Comparison of ENCODE assay signal across 8 mouse cellular contexts in the genomic region with DNA sequence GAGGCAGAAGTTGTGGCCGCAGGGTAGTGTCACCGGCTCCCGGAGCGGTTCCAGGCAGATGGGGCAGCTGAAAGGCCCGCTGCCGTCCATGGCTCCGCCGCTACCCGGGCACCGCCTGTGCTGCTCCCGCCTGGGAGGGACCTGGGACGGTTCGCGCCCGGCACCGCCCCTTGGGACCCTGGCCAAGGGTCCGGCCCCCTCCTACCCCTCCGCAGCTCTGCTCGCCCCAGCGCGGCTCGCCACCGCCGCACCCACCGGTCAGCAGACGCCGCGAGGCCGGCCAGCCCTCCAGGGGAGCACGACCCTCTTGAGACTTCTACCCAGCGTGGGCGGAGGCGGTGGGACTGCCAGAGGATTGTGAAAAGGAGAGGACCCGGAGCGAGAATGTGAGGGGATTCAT. TPM values are rescaled to one million over a fixed set of nuclear protein-coding genes. Genes with fewer than 3 reads are reported as not detected.
DNase-seq lines count a peak whose midpoint lies in the region; TF ChIP-seq lines count a peak whose summit lies in the region.

No protein-coding gene starts in this region.

- H3K27ac ChIP-seq in bone marrow, adult 2 months (ENCODE audit: control insufficient read depth, insufficient read depth, low read depth, low read length, poor library complexity): peak overlapping the region; percentile 33; the same call in 1 of the 2 replicates

- under 1% methylated on average over 35 of the region's 35 CpGs for WGBS in bone marrow, adult 2 months

- peaks cover 9% of the 10 kb centered on the region for H3K79me3 ChIP-seq in C2C12 (ENCODE audit: low read depth)

- H3K4me3 ChIP-seq in C2C12 (ENCODE audit: insufficient read depth, poor library complexity, severe bottlenecking): peak overlapping the region; percentile 97
- peak overlapping the region; percentile 18 for H3K4me3 ChIP-seq in bone marrow, adult 2 months (replicated peaks; ENCODE audit: control insufficient read depth, low read depth, low read length)

- H3K4me1 ChIP-seq in bone marrow, adult 2 months (ENCODE audit: control insufficient read depth, insufficient read depth, low read length): no peaks in the 10 kb centered on the region

- TF ChIP-seq POLR2A in bone marrow, adult 2 months (IDR thresholded peaks at IDR 0.05; ENCODE audit: borderline replicate concordance, control insufficient read depth, low read depth, low read length): no peak; the same call in 1 of the 2 replicates

- H3K79me2 ChIP-seq in C2C12 (ENCODE audit: control insufficient read depth, insufficient read depth): peaks cover 44% of the 10 kb centered on the region

- H3K27me3 ChIP-seq in C2C12 (ENCODE audit: control insufficient read depth, insufficient read depth, insufficient read length): no peaks in the 10 kb centered on the region

- TF ChIP-seq CTCF in C2C12 (IDR thresholded peaks at IDR 0.05; ENCODE audit: control insufficient read depth, insufficient read depth, insufficient read length): no peak
- no peak for TF ChIP-seq CTCF in bone marrow, adult 2 months (IDR thresholded peaks at IDR 0.05; ENCODE audit: control insufficient read depth, insufficient read depth, low read length)

- peaks cover 25% of the 10 kb centered on the region for H3K36me3 ChIP-seq in C2C12 (ENCODE audit: control insufficient read depth, insufficient read depth)

- peak; percentile 90 to 95 for DNase-seq in heart, adult 18-20 months
- peak; percentile 80 for DNase-seq in kidney, adult 11 months
- DNase-seq in lung, adult 18-20 months: peak; percentile 82 to 86
- peak; percentile 73 for DNase-seq in skeletal muscle tissue, adult 2 months (ENCODE audit: low read depth, low spot score)
- no peak for DNase-seq in layer of hippocampus, adult 9-10 months (ENCODE audit: low spot score)
- no peak for DNase-seq in cerebellum, postnatal 4 days (ENCODE audit: low spot score in 2 of 2)

- H3ac ChIP-seq in C2C12 (ENCODE audit: control insufficient read depth, insufficient read length, low read depth): peak overlapping the region; percentile 81

TF ChIP-seq in C2C12, 6 proteins besides CTCF, POLR2A, EP300 and RAD21:
- TF ChIP-seq CEBPB (IDR thresholded peaks at IDR 0.05; ENCODE audit: low read depth): no peak
- peak; percentile 39 for TF ChIP-seq MAX (IDR thresholded peaks at IDR 0.05)

RNA-seq across cellular contexts. Expression of gene Trim47, which starts 16.9 kb away (rescaled TPM):
- 95.4 TPM for polyA plus RNA-seq in C2C12 (2012; fragmentation: generic; extraction: Trizol)
- 3.1 and 8.9 TPM in 2 replicates for polyA plus RNA-seq in bone marrow, adult 2 months (2011; ENCODE audit: insufficient read depth, insufficient read length, low replicate concordance, missing spikeins)
- 10 to 100 TPM; 24.7 to 27.6 TPM for total RNA-seq in heart, adult 18-20 months (2021)

RNA-seq across cellular contexts. Expression of gene Trim65, which starts 20.8 kb away (rescaled TPM):
- polyA plus RNA-seq in C2C12 (2012; fragmentation: generic; extraction: Trizol): 2.7 TPM
- polyA plus RNA-seq in bone marrow, adult 2 months (2011; ENCODE audit: insufficient read depth, insufficient read length, low replicate concordance, missing spikeins): 5.2 and 8.2 TPM in 2 replicates
- total RNA-seq in heart, adult 18-20 months (2021): 10 to 100 TPM in 1 of 2 experiments, 1 to 10 TPM in 1; 9.6 to 10.5 TPM

RNA-seq across cellular contexts. Expression of gene Wbp2, which starts 23.3 kb away (rescaled TPM):
- polyA plus RNA-seq in C2C12 (2012; fragmentation: generic; extraction: Trizol): 87.6 TPM
- polyA plus RNA-seq in bone marrow, adult 2 months (2011; ENCODE audit: insufficient read depth, insufficient read length, low replicate concordance, missing spikeins): 55.0 and 68.0 TPM in 2 replicates
- 100 to 1,000 TPM in 1 of 2 experiments, 10 to 100 TPM in 1; 93.3 to 109 TPM for total RNA-seq in heart, adult 18-20 months (2021)

RNA-seq across cellular contexts. Expression of gene Mrpl38, which starts 28.5 kb away (rescaled TPM):
- polyA plus RNA-seq in C2C12 (2012; fragmentation: generic; extraction: Trizol): 121 TPM
- 28.0 and 38.3 TPM in 2 replicates for polyA plus RNA-seq in bone marrow, adult 2 months (2011; ENCODE audit: insufficient read depth, insufficient read length, low replicate concordance, missing spikeins)
- total RNA-seq in heart, adult 18-20 months (2021): 10 to 100 TPM; 56.8 to 66.1 TPM

RNA-seq across cellular contexts. Expression of gene Unc13d, which starts 32.4 kb away (rescaled TPM):
- polyA plus RNA-seq in C2C12 (2012; fragmentation: generic; extraction: Trizol): 0.43 TPM
- 31.2 and 63.0 TPM in 2 replicates for polyA plus RNA-seq in bone marrow, adult 2 months (2011; ENCODE audit: insufficient read depth, insufficient read length, low replicate concordance, missing spikeins)
- total RNA-seq in heart, adult 18-20 months (2021): 1 to 10 TPM in 1 of 2 experiments, under 1 TPM in 1; 0.42 to 2.0 TPM

Comparison
In these comparisons a context has a peak if more than half of its experiments do, and no peak if none do; other contexts are left out.
1. DNase-seq: peak in heart, adult 18-20 months (2 of 2), kidney, adult 11 months (single experiment), lung, adult 18-20 months (2 of 2) and skeletal muscle tissue, adult 2 months (single experiment); none in layer of hippocampus, adult 9-10 months (single experiment) and cerebellum, postnatal 4 days (0 of 2).